Mouse (Mus musculus) kidney, postnatal 0 days (tissue): Measurements from ENCODE around the gene Ip6k3. TPM values are rescaled to one million over a fixed set of nuclear protein-coding genes. Genes with fewer than 3 reads are reported as not detected.

Source experiments
- ATAC-seq: fragments of 200-750 bp; cut with Nextera tagmentation; replicated peaks from 2 replicates; pipeline ENCODE4 v1.8.0; 2017; ENCODE audit warnings: low read depth, moderate number of reproducible peaks, moderate TSS enrichment, moderate library complexity; ENCODE audit not compliant: low FRiP score
- DNase-seq: peaks from one replicate; pipeline ENCODE4 v3.0.0-alpha.2; 2016; ENCODE audit warnings: low spot score
- H3K27ac ChIP-seq: fragments of 300-500 bp; sonication (generic); 2 replicates; pipeline ENCODE4 v1.5.1; 2014; ENCODE audit warnings: mild to moderate bottlenecking
- H3K27me3 ChIP-seq: fragments of 300-500 bp; sonication (generic); 2 replicates; pipeline ENCODE4 v1.6.1; 2014; ENCODE audit warnings: low read length, mixed read lengths; ENCODE audit not compliant: insufficient read depth
- H3K36me3 ChIP-seq: fragments of 300-500 bp; sonication (generic); 2 replicates; pipeline ENCODE4 v1.6.1; 2014; ENCODE audit warnings: low read length, mixed read lengths; ENCODE audit not compliant: insufficient read depth
- H3K4me1 ChIP-seq: fragments of 300-500 bp; sonication (generic); replicated peaks from 2 replicates; pipeline ENCODE4 v1.6.1; 2014; ENCODE audit warnings: antibody characterized with exemption, low read length, mixed read lengths; ENCODE audit not compliant: insufficient read depth
- H3K4me2 ChIP-seq: fragments of 300-500 bp; sonication (generic); 2 replicates; pipeline ENCODE4 v1.6.1; 2014; ENCODE audit warnings: mild to moderate bottlenecking, low read length, moderate library complexity, mixed read lengths
- H3K4me3 ChIP-seq: fragments of 300-500 bp; sonication (generic); replicated peaks from 2 replicates; pipeline ENCODE4 v1.5.1; 2014; ENCODE audit warnings: low read depth, low read length
- H3K9ac ChIP-seq: fragments of 300-500 bp; sonication (generic); 2 replicates; pipeline ENCODE4 v1.6.1; 2014; ENCODE audit warnings: low read depth, low read length
- H3K9me3 ChIP-seq: fragments of 300-500 bp; sonication (generic); replicated peaks from 2 replicates; pipeline ENCODE4 v1.6.1; 2016; ENCODE audit warnings: low read length, inconsistent platforms, mixed read lengths
- CTCF ChIP-seq: IDR thresholded peaks from 2 replicates; pipeline ENCODE4 v1.5.1; 2016; ENCODE audit warnings: antibody characterized with exemption, low read depth, mild to moderate bottlenecking, moderate library complexity
- WGBS: fragments of 180-500 bp; shearing (Covaris S2); extraction: QIAGEN DNeasy Blood & Tissue Kit; methylation state at CpG from one replicate; pipeline ENCODE4 v1.1.7; 2014; 5-methylcytosine and 5-hydroxymethylcytosine counted together
- polyA plus RNA-seq: library from polyadenylated mRNA; unstranded; fragments of >200 nt; fragmentation: Nextera tagmentation; extraction: Ambion mirVana; gene quantifications from 2 replicates; pipeline ENCODE4 v1.2.1, GENCODE M21; 2015

Gene Ip6k3
- polyA plus RNA-seq, 1 experiment from 2014 or later, result 0.43 TPM

DNA sequence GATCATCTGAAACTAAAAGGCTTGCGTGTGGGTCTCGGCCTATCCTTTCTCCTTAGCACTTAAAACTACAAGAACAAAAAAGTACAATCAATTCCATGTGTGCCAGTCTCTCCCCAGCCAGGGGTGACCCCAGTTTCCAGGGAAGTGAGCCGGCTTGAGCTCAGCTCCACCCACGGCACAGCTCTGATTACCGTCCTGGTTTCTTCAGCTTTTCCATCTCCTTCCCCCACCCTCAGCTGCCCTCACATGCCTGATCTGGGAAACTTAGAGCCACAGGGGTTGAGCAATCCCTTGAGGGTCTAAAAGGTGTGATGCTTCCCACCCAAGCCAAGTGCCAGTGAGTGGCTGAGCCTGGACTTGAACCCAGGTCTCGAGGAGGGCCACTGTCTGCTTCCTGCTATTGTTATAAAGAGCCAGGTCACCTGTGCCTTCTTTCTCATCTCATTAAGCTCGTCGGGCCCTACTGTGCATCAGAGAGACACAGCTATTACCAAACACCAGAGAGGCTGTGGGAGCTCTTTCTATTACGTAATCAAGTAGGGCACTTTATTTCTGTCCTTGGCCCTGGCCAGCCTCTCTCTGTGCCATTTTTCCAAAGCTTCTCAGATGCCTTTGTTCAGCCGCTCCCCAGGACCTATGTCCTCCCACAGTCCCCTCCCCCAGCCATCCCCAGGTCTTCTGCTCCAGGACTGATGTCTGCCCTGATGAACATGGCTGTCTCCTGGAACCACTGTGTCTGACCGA, 2.5 kb upstream of the Ip6k3 start:
- Histone ChIP-seq H3K4me3 (no peak overlapping the region), H3K4me2 (no peak overlapping the region), H3K27me3 (no peaks in the 10 kb centered on the region), H3K4me1 (no peaks in the 10 kb centered on the region), H3K36me3 (no peaks in the 10 kb centered on the region), H3K9me3 (no peaks in the 10 kb centered on the region), H3K9ac (no peak overlapping the region), H3K27ac (no peak overlapping the region)
- 70% methylated on average over 11 of the region's 11 CpGs for WGBS
- DNase-seq (no peak), ATAC-seq (no peak)
- no peak for TF ChIP-seq CTCF

DNA sequence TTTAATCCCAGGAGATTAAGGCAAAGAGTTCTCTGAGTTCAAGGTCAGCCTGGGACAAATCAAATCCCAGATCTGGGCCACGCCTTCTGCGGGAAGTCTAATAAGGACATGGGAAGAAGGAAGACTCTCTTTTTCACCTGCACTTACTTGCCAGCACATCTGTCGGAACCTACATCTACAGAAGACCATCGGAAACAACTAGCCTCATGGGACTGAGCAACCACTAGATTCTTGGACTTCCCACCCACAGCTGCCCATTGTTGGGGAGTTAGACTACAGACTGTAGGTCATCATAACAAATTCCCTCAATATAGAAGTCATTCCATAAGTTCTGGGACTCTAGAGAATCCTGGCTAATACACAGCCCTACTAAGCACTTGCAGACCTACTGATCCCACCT, 974 bp upstream of the Ip6k3 start:
- 88% methylated on average over 4 of the region's 4 CpGs for WGBS
- H3K4me1 ChIP-seq, result no peaks in the 10 kb centered on the region
- DNase-seq (no peak), ATAC-seq (no peak)
- H3K4me3 ChIP-seq, result no peak overlapping the region
- no peak for TF ChIP-seq CTCF
- no peaks in the 10 kb centered on the region for H3K36me3 ChIP-seq
- no peak overlapping the region for H3K27ac ChIP-seq
- no peaks in the 10 kb centered on the region for H3K9me3 ChIP-seq
- H3K9ac ChIP-seq, result no peak overlapping the region
- no peaks in the 10 kb centered on the region for H3K27me3 ChIP-seq
- H3K4me2 ChIP-seq, result no peak overlapping the region

DNA sequence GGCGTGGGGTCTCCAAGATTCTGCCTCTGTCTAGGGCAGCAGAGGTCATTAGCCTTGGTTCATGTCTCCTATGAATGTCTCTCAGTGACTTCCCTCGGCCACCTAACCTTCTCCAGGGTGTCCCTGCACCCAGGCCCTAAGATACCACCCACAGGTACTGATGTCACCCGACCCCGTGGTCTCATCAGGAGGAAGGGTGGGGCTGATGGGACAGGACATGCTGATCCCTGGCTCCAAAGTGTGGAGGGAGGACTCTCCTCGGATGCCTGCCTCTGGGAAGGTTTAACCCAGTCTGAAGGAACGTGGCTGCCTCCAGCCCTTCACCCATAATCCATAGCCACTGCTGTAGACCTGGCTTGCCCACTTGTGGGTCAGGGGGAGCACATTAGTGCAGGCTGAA, 694 bp downstream of the Ip6k3 start:
- H3K4me2 ChIP-seq, result no peak overlapping the region
- ATAC-seq (no peak), DNase-seq (no peak)
- no peak overlapping the region for H3K4me3 ChIP-seq
- H3K36me3 ChIP-seq, result no peaks in the 10 kb centered on the region
- H3K9ac ChIP-seq, result no peak overlapping the region
- no peak overlapping the region for H3K27ac ChIP-seq
- no peaks in the 10 kb centered on the region for H3K4me1 ChIP-seq
- no peak for TF ChIP-seq CTCF
- H3K27me3 ChIP-seq, result no peaks in the 10 kb centered on the region
- no peaks in the 10 kb centered on the region for H3K9me3 ChIP-seq
- 68% methylated on average over 6 of the region's 6 CpGs for WGBS

DNA sequence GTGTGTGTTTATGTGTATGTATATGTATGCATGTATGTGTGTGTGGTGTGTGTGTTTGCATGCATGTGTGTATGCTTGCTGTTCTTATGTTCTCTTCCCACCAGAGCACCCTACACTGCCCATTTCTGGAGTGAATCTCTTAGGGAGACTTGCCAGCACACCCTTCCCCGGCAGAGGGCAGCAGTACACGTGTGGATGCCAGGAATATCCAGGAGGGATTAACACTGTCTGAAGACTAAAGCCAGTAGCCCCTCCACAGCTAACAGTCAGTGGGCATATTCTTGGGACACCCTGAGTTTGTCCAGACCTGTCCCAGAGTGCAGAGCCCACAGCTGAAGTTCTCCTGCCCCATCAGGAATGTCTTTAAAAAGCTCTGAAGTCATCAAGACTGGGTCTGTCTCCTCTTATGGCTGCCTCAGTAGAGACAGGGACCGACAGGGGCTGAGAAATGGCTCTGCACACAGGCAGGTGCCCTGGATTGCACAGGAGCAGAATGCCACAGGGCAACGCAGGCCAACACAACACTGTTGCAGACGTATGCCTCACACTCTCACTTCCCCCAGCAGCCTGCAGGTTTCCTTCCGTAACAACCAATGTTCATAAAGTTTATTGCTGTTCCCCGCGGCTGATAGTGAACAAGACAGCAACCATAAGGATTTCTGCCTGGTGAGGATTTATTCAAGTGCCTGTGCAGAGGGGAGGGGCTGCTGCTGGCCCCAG, 2.4 kb downstream of the Ip6k3 start:
- Histone ChIP-seq H3K9ac (no peak overlapping the region), H3K9me3 (no peaks in the 10 kb centered on the region), H3K4me1 (no peaks in the 10 kb centered on the region), H3K36me3 (no peaks in the 10 kb centered on the region), H3K4me3 (no peak overlapping the region), H3K4me2 (no peak overlapping the region), H3K27ac (no peak overlapping the region), H3K27me3 (no peaks in the 10 kb centered on the region)
- peak; percentile 71 for DNase-seq
- WGBS, result 56% methylated on average over 8 of the region's 8 CpGs
- TF ChIP-seq CTCF, result peak; percentile 77
- no peak for ATAC-seq

DNA sequence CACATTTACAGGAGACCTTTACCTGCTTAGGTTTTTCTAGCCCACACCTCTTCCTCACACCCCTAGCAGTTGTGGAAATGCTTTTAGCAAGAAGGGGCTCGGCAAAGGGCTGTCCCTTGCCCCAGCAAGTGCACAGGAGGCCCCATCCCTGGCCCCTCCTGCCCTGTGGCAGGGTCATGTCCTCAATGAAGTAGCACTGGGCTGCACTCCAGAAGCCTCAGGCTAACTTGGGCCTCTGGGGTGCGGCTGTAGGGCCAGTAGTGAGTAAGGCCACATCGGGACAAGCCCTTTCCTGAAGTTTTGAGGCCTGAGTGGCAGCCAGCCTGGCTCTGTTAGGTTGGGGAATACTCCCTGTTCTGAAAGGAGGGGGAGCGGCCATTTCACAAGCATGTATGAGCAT, 6.7 kb downstream of the Ip6k3 start:
- no peak overlapping the region for H3K4me2 ChIP-seq
- H3K36me3 ChIP-seq, result no peaks in the 10 kb centered on the region
- no peak overlapping the region for H3K27ac ChIP-seq
- ATAC-seq (no peak), DNase-seq (no peak)
- H3K4me1 ChIP-seq, result no peaks in the 10 kb centered on the region
- 61% methylated on average over 4 of the region's 4 CpGs for WGBS
- no peak for TF ChIP-seq CTCF
- H3K9ac ChIP-seq, result no peak overlapping the region
- H3K9me3 ChIP-seq, result no peaks in the 10 kb centered on the region
- no peaks in the 10 kb centered on the region for H3K27me3 ChIP-seq
- no peak overlapping the region for H3K4me3 ChIP-seq

DNA sequence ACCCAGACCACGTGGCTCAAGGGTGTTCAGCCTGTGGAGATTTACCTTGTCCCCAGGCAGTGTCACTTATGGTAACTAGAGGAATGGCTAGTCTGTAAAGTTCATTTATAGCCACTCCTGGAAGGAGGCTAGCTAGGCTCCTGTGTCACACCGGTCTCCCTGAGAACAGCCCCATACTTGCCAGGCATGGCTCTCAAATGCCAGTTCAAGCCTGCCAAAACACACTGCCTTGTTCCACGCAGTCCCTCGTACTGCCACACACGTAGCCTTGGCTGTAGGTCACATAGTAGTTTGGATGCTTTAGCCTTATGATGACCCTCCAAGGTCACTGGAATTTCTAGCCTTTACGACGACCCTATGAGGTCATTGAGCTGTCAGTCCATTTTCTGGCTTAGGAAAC, 8.4 kb downstream of the Ip6k3 start:
- DNase-seq (no peak), ATAC-seq (no peak)
- Histone ChIP-seq H3K4me1 (no peaks in the 10 kb centered on the region), H3K27ac (no peak overlapping the region), H3K27me3 (no peaks in the 10 kb centered on the region), H3K36me3 (no peaks in the 10 kb centered on the region), H3K4me3 (no peak overlapping the region), H3K9me3 (no peaks in the 10 kb centered on the region), H3K9ac (no peak overlapping the region), H3K4me2 (no peak overlapping the region)
- no peak for TF ChIP-seq CTCF
- 64% methylated on average over 7 of the region's 7 CpGs for WGBS
